Mouse (Mus musculus) small intestine, adult 2 months (tissue): ENCODE measurements around the gene Melk.

Experiments used
- CTCF ChIP-seq: fragments of 200-500 bp; IDR thresholded peaks from 2 replicates; pipeline ENCODE4 v1.5.1; 2012; ENCODE audit warnings: low read depth, mild to moderate bottlenecking, control low read depth, inconsistent platforms, low read length, moderate library complexity, mixed read lengths; ENCODE audit not compliant: insufficient replicate concordance, insufficient read length; ENCODE audit errors: extremely low read depth
- POLR2A ChIP-seq: fragments of 200-500 bp; IDR thresholded peaks from 2 replicates; pipeline ENCODE4 v1.6.1; 2012; ENCODE audit warnings: low read depth, mild to moderate bottlenecking, control low read depth, inconsistent platforms, low read length, moderate library complexity

GRCm38 (mm10) chr4:44402607-44403006 lies 101.9 kb downstream of the Melk start:
- TF ChIP-seq POLR2A: no peak
- peak; percentile 71 for TF ChIP-seq CTCF
